In the genomic region with DNA sequence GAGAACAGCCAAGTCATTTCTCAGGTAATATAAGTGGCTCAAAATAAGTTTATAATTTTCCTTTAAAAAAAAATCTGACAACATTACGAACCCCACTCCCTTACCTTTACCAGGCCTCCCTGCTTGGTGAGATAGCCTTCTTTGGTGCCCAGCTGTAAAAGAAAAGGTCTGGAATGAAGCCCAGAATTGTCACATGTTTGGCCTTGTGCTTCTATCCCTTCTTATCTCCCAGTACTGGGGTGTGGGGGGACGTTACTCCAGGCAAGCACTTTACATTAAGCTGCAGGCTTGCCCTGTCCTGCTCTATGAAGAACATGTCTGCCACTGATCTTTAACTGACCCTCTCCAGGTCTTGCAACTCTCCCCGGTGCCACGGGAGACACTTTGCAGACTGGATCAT, we compare ENCODE assay signal across 9 mouse cellular contexts. TPM values are rescaled to one million over a fixed set of nuclear protein-coding genes. Genes with fewer than 3 reads are reported as not detected.
DNase-seq lines count a peak whose midpoint lies in the region; ATAC-seq lines count a peak whose summit lies in the region.
"Had no signal": no experiment of that assay in that cellular context is flagged by ENCODE, and none has a peak within 500 bp of the region (broad histone marks: within the 10 kb centered on the region; RNA-seq: fewer than 3 reads in every experiment).

No protein-coding gene starts in this region.

- ATAC-seq in heart, embryonic 14.5 days (ENCODE audit: insufficient number of reproducible peaks, insufficient read depth, low FRiP score, low read depth): peak; percentile 91
- ATAC-seq in megakaryocyte, adult 5-6 weeks (ENCODE audit: poor library complexity, severe bottlenecking): peak; percentile 45

- H3K4me3 ChIP-seq in heart, embryonic 14.5 days (ENCODE audit: control insufficient read depth in 1 of 2, insufficient read depth in 1 of 2, low read depth in 1 of 2, low read length in 2 of 2): peak overlapping the region in 1 of 2 experiments; percentile 17; a peak in 1 of 4 replicates

- no peaks in the 10 kb centered on the region for H3K27me3 ChIP-seq in heart, embryonic 14.5 days (ENCODE audit: control insufficient read depth, insufficient read depth, low read length)

- H3K27ac ChIP-seq in heart, embryonic 14.5 days (replicated peaks in 1 of 2; ENCODE audit: control insufficient read depth in 1 of 2, insufficient read depth in 1 of 2, low read depth in 2 of 2, low read length in 2 of 2): peak overlapping the region; percentile 91 to 98

- H3K4me2 ChIP-seq in heart, embryonic 14.5 days (ENCODE audit: low read length): peak overlapping the region; percentile 31; the same call in 1 of the 2 replicates

- H3K36me3 ChIP-seq in heart, embryonic 14.5 days (ENCODE audit: control insufficient read depth, insufficient read depth, low read length): peaks cover 16% of the 10 kb centered on the region

- H3K4me1 ChIP-seq in heart, embryonic 14.5 days (ENCODE audit: control insufficient read depth in 2 of 2, insufficient read depth in 2 of 2, low read length in 2 of 2): peaks cover 14 to 16% of the 10 kb centered on the region in 2 experiments

- no peaks in the 10 kb centered on the region for H3K9me3 ChIP-seq in heart, embryonic 14.5 days (ENCODE audit: control insufficient read depth, low read length)

- intact Hi-C loops in heart, postnatal 25 days (cut with DNase I): no loop called here

- peak overlapping the region; percentile 41; the same call in 1 of the 2 replicates for H3K9ac ChIP-seq in heart, embryonic 14.5 days (ENCODE audit: low read length)

- peak; percentile 95 for DNase-seq in heart, adult 11 months
- DNase-seq in heart, postnatal 25 days (ENCODE audit: low spot score): no peak
- DNase-seq in adrenal gland, postnatal 10 days: peak; percentile 74
- DNase-seq in embryo, embryonic 9.5 days (ENCODE audit: extremely low spot score): no peak
- DNase-seq in embryo, embryonic 10 days (ENCODE audit: low spot score): no peak
- no peak for DNase-seq in right cerebral cortex, postnatal 10 days (ENCODE audit: low spot score in 2 of 2)
- DNase-seq: thymus, postnatal 36 days had no signal

- 6% methylated on average over 4 of the region's 4 CpGs for WGBS in heart, embryonic 14.5 days

RNA-seq across cellular contexts. Expression of gene Lamtor3, which starts 22.5 kb away (rescaled TPM):
- total RNA-seq in heart, postnatal 25 days (2021): 10 to 100 TPM; 92.8 to 96.6 TPM
- 10 to 100 TPM; 68.6 to 72.0 TPM for total RNA-seq in adrenal gland, postnatal 10 days (2021)
- polyA plus RNA-seq in heart, embryonic 14.5 days (2014; fragmentation: Nextera tagmentation; extraction: Ambion mirVana): 103 and 116 TPM in 2 replicates
- total RNA-seq in megakaryocyte, adult 5-6 weeks (2015): 107 and 129 TPM in 2 replicates
- total RNA-seq in megakaryocyte, adult 5-6 weeks (2017): 102 and 112 TPM in 2 replicates

RNA-seq across cellular contexts. Expression of gene Dapp1, which starts 40.6 kb away (rescaled TPM):
- 1 to 10 TPM; 4.1 to 5.3 TPM for total RNA-seq in heart, postnatal 25 days (2021)
- 1 to 10 TPM; 5.9 to 7.1 TPM for total RNA-seq in adrenal gland, postnatal 10 days (2021)
- polyA plus RNA-seq in heart, embryonic 14.5 days (2014; fragmentation: Nextera tagmentation; extraction: Ambion mirVana): 21.3 and 22.8 TPM in 2 replicates
- total RNA-seq in megakaryocyte, adult 5-6 weeks (2015): 74.2 and 74.8 TPM in 2 replicates
- 95.7 and 112 TPM in 2 replicates for total RNA-seq in megakaryocyte, adult 5-6 weeks (2017)

Comparison
In these comparisons a context has a peak if more than half of its experiments do, and no peak if none do; other contexts are left out.
1. DNase-seq: peak in heart, adult 11 months (single experiment) and adrenal gland, postnatal 10 days (single experiment); none in heart, postnatal 25 days (single experiment), embryo, embryonic 9.5 days (single experiment), embryo, embryonic 10 days (single experiment) and right cerebral cortex, postnatal 10 days (0 of 2).
2. RNA of gene Dapp1, which starts 40.6 kb away (total RNA-seq): 74.2 to 112 TPM in megakaryocyte, adult 5-6 weeks; 5.9 to 7.1 TPM in adrenal gland, postnatal 10 days and 4.1 to 5.3 TPM in heart, postnatal 25 days; every median in the first group is over 4 times any median in the second.